Mouse (Mus musculus) heart, embryonic 14.5 days (tissue): ENCODE results near the gene Btbd35f1. TPM values are rescaled to one million over a fixed set of nuclear protein-coding genes. Genes with fewer than 3 reads are reported as not detected.
"Not testable (repeated sequence)": the region's sequence is repeated elsewhere in the genome, so short reads cannot be mapped to it uniquely, and the experiment has no call there.

Experiments used
- ATAC-seq: fragments of 200-750 bp; cut with Nextera tagmentation; 2 replicates; pipeline ENCODE4 v1.8.0; 2017; ENCODE audit warnings: low read depth, moderate TSS enrichment; ENCODE audit not compliant: insufficient number of reproducible peaks, insufficient read depth, low FRiP score
- H3K27ac ChIP-seq, 2 experiments: fragments of 200-500 bp in 1 of 2; fragments of 300-500 bp in 1 of 2; sonication (generic) in 1 of 2; replicated peaks in 1 of 2; 2 replicates each; pipeline ENCODE4 v1.5.1; 2012 to 2014; ENCODE audit warnings: low read depth in 2 of 2, low read length in 2 of 2, control low read depth in 1 of 2, mild to moderate bottlenecking in 1 of 2, mixed read lengths in 1 of 2; ENCODE audit not compliant: control insufficient read depth in 1 of 2, insufficient read depth in 1 of 2
- H3K27me3 ChIP-seq: fragments of 300-500 bp; sonication (generic); 2 replicates; pipeline ENCODE4 v1.6.1; 2014; ENCODE audit warnings: mild to moderate bottlenecking, low read length, control low read depth; ENCODE audit not compliant: control insufficient read depth, insufficient read depth
- H3K36me3 ChIP-seq: fragments of 300-500 bp; sonication (generic); 2 replicates; pipeline ENCODE4 v1.6.1; 2014; ENCODE audit warnings: mild to moderate bottlenecking, control low read depth, low read length, mixed read lengths; ENCODE audit not compliant: control insufficient read depth, insufficient read depth
- H3K4me1 ChIP-seq, 2 experiments: fragments of 200-500 bp in 1 of 2; fragments of 300-500 bp in 1 of 2; sonication (generic) in 1 of 2; 2 replicates each; pipeline ENCODE4 v1.6.1; 2012 to 2014; ENCODE audit warnings: low read length in 2 of 2, control low read depth in 1 of 2, mixed read lengths in 1 of 2; ENCODE audit not compliant: control insufficient read depth in 2 of 2, insufficient read depth in 2 of 2
- H3K4me2 ChIP-seq: fragments of 300-500 bp; sonication (generic); 2 replicates; pipeline ENCODE4 v1.6.1; 2014; ENCODE audit warnings: mild to moderate bottlenecking, low read length
- H3K4me3 ChIP-seq, 2 experiments: fragments of 200-500 bp in 1 of 2; fragments of 300-500 bp in 1 of 2; sonication (generic) in 1 of 2; 2 replicates each; pipeline ENCODE4 v1.5.1; 2012 to 2014; ENCODE audit warnings: low read length in 2 of 2, mild to moderate bottlenecking in 2 of 2, control low read depth in 1 of 2, low read depth in 1 of 2, moderate library complexity in 1 of 2; ENCODE audit not compliant: control insufficient read depth in 1 of 2, insufficient read depth in 1 of 2
- H3K9ac ChIP-seq: fragments of 300-500 bp; sonication (generic); 2 replicates; pipeline ENCODE4 v1.6.1; 2014; ENCODE audit warnings: mild to moderate bottlenecking, low read length
- H3K9me3 ChIP-seq: fragments of 300-500 bp; sonication (generic); 2 replicates; pipeline ENCODE4 v1.6.1; 2016; ENCODE audit warnings: low read length, control low read depth; ENCODE audit not compliant: control insufficient read depth
- WGBS: fragments of 180-500 bp; shearing (Covaris S2); extraction: QIAGEN DNeasy Blood & Tissue Kit; methylation state at CpG from one replicate; pipeline ENCODE4 v1.1.7; 2014; 5-methylcytosine and 5-hydroxymethylcytosine counted together
- polyA plus RNA-seq: library from polyadenylated mRNA; unstranded; fragments of >200 nt; fragmentation: Nextera tagmentation; extraction: Ambion mirVana; gene quantifications from 2 replicates; pipeline ENCODE4 v1.2.1, GENCODE M21; 2014

Btbd35f1 gene
- not detected in 2 replicates for polyA plus RNA-seq

DNA sequence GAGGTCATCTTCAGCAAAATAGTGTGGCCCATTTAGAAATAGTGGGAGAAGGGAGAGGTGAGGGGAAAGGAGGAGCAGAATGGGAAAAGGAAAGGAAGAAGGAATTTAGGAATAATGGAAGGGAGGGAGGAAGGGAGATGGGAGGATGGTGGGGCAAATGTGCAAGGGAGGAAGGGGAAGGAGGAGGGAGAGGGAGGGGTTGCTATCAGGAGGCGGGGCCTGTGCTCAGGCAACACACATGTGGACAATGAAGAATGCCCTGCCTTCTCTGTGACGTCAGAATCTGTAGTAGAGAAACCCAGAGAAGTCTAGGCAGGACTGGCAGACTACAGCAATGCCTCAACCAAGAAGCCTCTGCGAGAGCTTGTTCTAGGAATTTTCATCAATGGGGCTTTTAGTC, at the start of gene Btbd35f1:
Gene Btbd35f1 (plus strand): TSS at position 301 of the 400 bp plus-strand sequence.
- H3K4me3 ChIP-seq, ATAC-seq, H3K27ac ChIP-seq: not testable (repeated sequence)

GRCm38 (mm10) chrX:32590878-32591542, 31.2 kb downstream of the Btbd35f1 start:
- H3K4me1 ChIP-seq, H3K27ac ChIP-seq, H3K9me3 ChIP-seq, ATAC-seq, H3K4me3 ChIP-seq, H3K4me2 ChIP-seq, H3K9ac ChIP-seq, H3K27me3 ChIP-seq, H3K36me3 ChIP-seq: not testable (repeated sequence)
- 73% methylated on average over 1 of the region's 1 CpGs for WGBS

More for the DNA sequence above, at the start of gene Btbd35f1:
- not testable (repeated sequence) for H3K4me1 ChIP-seq, H3K36me3 ChIP-seq, H3K9me3 ChIP-seq, H3K4me2 ChIP-seq, H3K27me3 ChIP-seq, H3K9ac ChIP-seq
- no CpG with 5 or more reads among the region's 3 CpGs for WGBS

DNA sequence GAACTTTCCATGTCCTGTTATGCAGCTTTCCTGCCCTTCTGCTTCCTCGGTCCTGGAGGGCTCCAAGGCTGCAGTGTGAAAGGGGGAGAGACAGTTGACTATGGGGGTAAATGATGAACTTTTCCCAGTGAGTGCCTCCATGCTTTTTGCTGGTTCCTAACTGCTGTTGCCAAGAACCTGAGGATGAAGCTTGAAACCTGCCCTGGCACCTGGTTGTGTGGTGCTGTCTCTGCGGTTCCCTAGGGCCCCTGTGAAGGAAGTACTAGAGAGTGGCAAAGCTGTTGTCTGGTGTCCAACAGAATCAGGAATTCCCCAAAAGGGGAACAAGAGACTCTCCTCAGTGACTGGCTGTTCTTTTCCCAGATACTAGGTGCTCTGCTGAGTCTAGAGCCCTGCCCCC, 41.2 kb downstream of the Btbd35f1 start:
- not testable (repeated sequence) for H3K36me3 ChIP-seq, H3K27me3 ChIP-seq, H3K9me3 ChIP-seq, H3K9ac ChIP-seq, ATAC-seq, H3K4me3 ChIP-seq, H3K4me2 ChIP-seq, H3K27ac ChIP-seq, H3K4me1 ChIP-seq
- 90% methylated on average over 1 of the region's 2 CpGs for WGBS

DNA sequence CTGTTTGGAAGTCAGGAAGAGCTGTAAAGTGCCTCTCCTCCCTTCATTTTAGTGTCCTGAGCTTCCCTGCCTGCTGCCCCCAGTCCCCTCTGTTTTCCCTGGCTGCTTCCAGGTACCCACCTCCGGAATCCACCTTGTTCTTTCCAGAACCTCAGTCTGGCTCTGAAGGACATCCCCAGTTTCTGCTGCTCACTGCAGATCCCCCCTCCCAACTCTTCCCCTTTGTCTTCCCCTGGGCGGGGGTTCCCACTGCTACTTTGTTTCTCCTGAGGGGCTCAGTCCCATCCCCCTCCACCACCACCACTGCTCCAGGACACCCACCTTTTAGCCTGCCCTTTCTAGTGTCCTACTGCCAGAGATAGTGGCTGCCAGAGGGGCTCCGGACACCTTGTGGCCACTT, 41.6 kb downstream of the Btbd35f1 start:
- H3K4me2 ChIP-seq, H3K27ac ChIP-seq, H3K4me1 ChIP-seq, H3K9me3 ChIP-seq, ATAC-seq, H3K9ac ChIP-seq, H3K27me3 ChIP-seq, H3K36me3 ChIP-seq, H3K4me3 ChIP-seq: not testable (repeated sequence)
- 53% methylated on average over 3 of the region's 3 CpGs for WGBS

Other genes with a start within 250 kb of the Btbd35f1 start
- gene Gm5926, start 90.7 kb downstream of the Btbd35f1 start, polyA plus RNA-seq, result not detected in 2 replicates
- gene Btbd35f21, start 166.1 kb downstream of the Btbd35f1 start, polyA plus RNA-seq, result not detected in 2 replicates